Mouse (Mus musculus) forebrain, embryonic 14.5 days (tissue): ENCODE results near the gene Foxs1. TPM values are rescaled to one million over a fixed set of nuclear protein-coding genes. Genes with fewer than 3 reads are reported as not detected.
A peak's percentile ranks its signal among the peaks of the same experiment; 100 is the strongest.

ENCODE experiments used
- ATAC-seq: fragments of 200-750 bp; cut with Nextera tagmentation; 2 replicates; pipeline ENCODE4 v1.8.0; 2017; ENCODE audit warnings: mild to moderate bottlenecking, moderate library complexity
- DNase-seq: peaks from one replicate; pipeline ENCODE4 v3.0.0-alpha.2; 2015; ENCODE audit warnings: low spot score
- H3K27ac ChIP-seq: fragments of 300-500 bp; sonication (generic); 2 replicates; pipeline ENCODE4 v1.5.1; 2014; ENCODE audit warnings: low read depth, mild to moderate bottlenecking, control low read depth, low read length, moderate library complexity
- H3K27me3 ChIP-seq: fragments of 300-500 bp; sonication (generic); replicated peaks from 2 replicates; pipeline ENCODE4 v1.6.1; 2014; ENCODE audit warnings: low read length, control low read depth, mixed read lengths; ENCODE audit not compliant: control insufficient read depth, insufficient read depth
- H3K36me3 ChIP-seq: fragments of 300-500 bp; sonication (generic); 2 replicates; pipeline ENCODE4 v1.6.1; 2014; ENCODE audit warnings: low read length, control low read depth; ENCODE audit not compliant: control insufficient read depth, insufficient read depth
- H3K4me1 ChIP-seq: fragments of 300-500 bp; sonication (generic); 2 replicates; pipeline ENCODE4 v1.6.1; 2014; ENCODE audit warnings: antibody characterized with exemption, low read length, control low read depth; ENCODE audit not compliant: control insufficient read depth, insufficient read depth
- H3K4me2 ChIP-seq: fragments of 300-500 bp; sonication (generic); 2 replicates; pipeline ENCODE4 v1.6.1; 2014; ENCODE audit warnings: mild to moderate bottlenecking, control low read depth, low read length
- H3K4me3 ChIP-seq: fragments of 300-500 bp; sonication (generic); 2 replicates; pipeline ENCODE4 v1.5.1; 2014; ENCODE audit warnings: low read depth, low read length, control low read depth
- H3K9ac ChIP-seq: fragments of 300-500 bp; sonication (generic); 2 replicates; pipeline ENCODE4 v1.6.1; 2014; ENCODE audit warnings: mild to moderate bottlenecking, low read length, control low read depth, moderate library complexity
- H3K9me3 ChIP-seq: fragments of 300-500 bp; sonication (generic); replicated peaks from 2 replicates; pipeline ENCODE4 v1.6.1; 2016; ENCODE audit warnings: low read length, control low read depth, mixed read lengths; ENCODE audit not compliant: control insufficient read depth
- WGBS: fragments of 180-500 bp; shearing (Covaris S2); extraction: QIAGEN DNeasy Blood & Tissue Kit; methylation state at CpG from one replicate; pipeline ENCODE4 v1.1.7; 2014; 5-methylcytosine and 5-hydroxymethylcytosine counted together
- polyA plus RNA-seq: library from polyadenylated mRNA; unstranded; fragments of >200 nt; fragmentation: Nextera tagmentation; extraction: Ambion mirVana; gene quantifications from 2 replicates; pipeline ENCODE4 v1.2.1, GENCODE M21; 2014

The Foxs1 gene
- polyA plus RNA-seq, 1 experiment from 2014 or later, result 4.0 TPM

DNA sequence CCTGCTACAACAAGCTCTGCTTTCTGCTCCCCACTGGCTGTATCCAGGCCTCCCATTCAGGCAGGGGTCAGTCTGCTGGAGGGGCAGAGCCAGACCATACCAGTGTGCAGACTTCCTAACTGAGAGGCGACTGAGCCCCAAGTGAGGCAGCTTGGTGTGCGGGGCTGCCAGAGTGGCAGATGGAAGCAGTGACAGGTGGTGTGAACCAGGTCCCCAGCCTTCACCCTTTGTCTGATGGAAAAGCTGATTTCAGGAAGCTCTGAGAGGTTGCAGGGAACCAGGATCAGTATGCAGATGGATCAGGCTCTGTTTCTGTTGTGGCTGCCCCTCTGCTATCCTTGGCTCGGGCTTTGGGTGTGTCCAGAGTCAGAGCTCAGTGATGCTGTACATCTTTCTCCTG lies 9.4 kb downstream of the Foxs1 start:
- H3K4me1 ChIP-seq, result no peaks in the 10 kb centered on the region
- no peaks in the 10 kb centered on the region for H3K36me3 ChIP-seq
- H3K9me3 ChIP-seq, result no peaks in the 10 kb centered on the region
- DNase-seq, result peak; percentile 44
- no peak overlapping the region for H3K27ac ChIP-seq
- no peaks in the 10 kb centered on the region for H3K27me3 ChIP-seq
- 49% methylated on average over 3 of the region's 3 CpGs for WGBS
- peak; percentile 37; the same call in 1 of the 2 replicates for ATAC-seq
- H3K4me2 ChIP-seq, result no peak overlapping the region
- no peak overlapping the region for H3K4me3 ChIP-seq
- no peak overlapping the region for H3K9ac ChIP-seq

DNA sequence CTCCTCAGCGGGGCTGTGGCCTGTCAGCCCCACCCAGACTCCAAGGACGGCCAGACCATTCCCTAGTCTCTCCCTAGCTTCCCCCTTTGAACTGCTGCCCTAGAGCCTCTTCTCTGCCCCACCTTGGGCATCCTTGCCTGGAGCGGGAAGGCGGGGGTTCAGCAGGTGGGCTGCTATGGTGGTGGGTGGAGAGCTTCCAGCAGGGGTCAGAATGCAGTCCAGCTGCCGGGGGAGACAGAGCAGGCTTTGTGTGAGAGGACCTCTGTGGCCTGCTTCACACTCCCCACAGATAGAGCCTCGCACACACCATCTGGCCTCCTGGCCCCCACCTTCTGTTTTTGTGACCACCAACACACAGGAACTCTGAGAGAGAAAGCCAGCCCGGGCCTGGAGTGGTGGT lies 10.6 kb downstream of the Foxs1 start:
- H3K27ac ChIP-seq, result no peak overlapping the region
- H3K4me3 ChIP-seq, result no peak overlapping the region
- H3K4me1 ChIP-seq, result no peaks in the 10 kb centered on the region
- no peaks in the 10 kb centered on the region for H3K27me3 ChIP-seq
- 37% methylated on average over 6 of the region's 7 CpGs for WGBS
- no peak overlapping the region for H3K4me2 ChIP-seq
- DNase-seq, result no peak
- no peaks in the 10 kb centered on the region for H3K9me3 ChIP-seq
- no peak for ATAC-seq
- no peak overlapping the region for H3K9ac ChIP-seq
- H3K36me3 ChIP-seq, result no peaks in the 10 kb centered on the region

DNA sequence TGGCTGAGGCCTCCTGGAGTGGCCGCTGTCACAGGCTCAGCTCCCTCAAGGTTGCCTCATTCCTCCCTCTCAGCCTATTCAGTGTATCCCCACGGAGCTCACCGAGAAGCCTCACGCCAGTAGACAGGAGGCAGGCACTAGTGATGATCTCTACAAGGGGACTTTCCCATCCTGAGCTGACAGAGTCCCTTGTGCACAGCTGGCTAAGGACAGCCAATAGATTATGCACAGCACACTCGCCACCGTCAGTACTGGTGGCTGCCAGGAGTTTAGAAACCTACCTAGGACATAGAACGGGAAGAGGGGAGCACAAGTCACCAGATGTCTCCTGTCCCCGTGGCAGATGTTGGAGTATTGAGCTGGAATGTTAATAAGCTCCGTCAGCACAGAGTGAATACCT lies 15.3 kb downstream of the Foxs1 start:
- no peak for ATAC-seq
- H3K9ac ChIP-seq, result no peak overlapping the region

DNA sequence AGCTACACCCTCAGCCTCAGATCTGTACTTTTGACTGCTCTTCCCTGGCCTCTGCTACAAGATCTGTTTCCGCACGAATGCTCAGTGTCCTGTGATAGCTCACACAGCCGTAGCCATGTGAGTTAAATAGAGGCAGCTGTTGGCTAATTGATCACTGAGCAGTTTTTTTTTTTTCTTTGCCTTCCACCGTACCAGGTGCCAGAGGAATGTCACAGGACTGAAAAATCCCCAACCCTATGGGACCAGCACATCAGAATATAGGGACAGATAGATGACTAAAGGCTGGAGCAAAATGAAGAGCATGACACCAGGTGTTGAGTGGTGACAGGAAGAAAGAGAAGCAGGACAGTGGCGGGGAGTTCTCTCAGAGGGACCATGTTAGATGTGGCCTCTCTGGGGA lies 16.9 kb downstream of the Foxs1 start:
- H3K4me2 ChIP-seq, result no peak overlapping the region
- H3K4me1 ChIP-seq, result no peaks in the 10 kb centered on the region
- 56% methylated on average over 5 of the region's 5 CpGs for WGBS
- H3K9ac ChIP-seq, result no peak overlapping the region
- DNase-seq (no peak), ATAC-seq (no peak)
- H3K4me3 ChIP-seq, result no peak overlapping the region
- peaks cover 22% of the 10 kb centered on the region for H3K27me3 ChIP-seq
- H3K36me3 ChIP-seq, result no peaks in the 10 kb centered on the region
- no peaks in the 10 kb centered on the region for H3K9me3 ChIP-seq
- no peak overlapping the region for H3K27ac ChIP-seq

More for the DNA sequence above, 15.3 kb downstream of the Foxs1 start:
- no peaks in the 10 kb centered on the region for H3K4me1 ChIP-seq
- WGBS, result 57% methylated on average over 9 of the region's 9 CpGs
- no peak overlapping the region for H3K4me2 ChIP-seq
- no peaks in the 10 kb centered on the region for H3K36me3 ChIP-seq
- no peak overlapping the region for H3K27ac ChIP-seq
- H3K4me3 ChIP-seq, result no peak overlapping the region
- H3K27me3 ChIP-seq, result peaks cover 11% of the 10 kb centered on the region
- no peak for DNase-seq
- no peaks in the 10 kb centered on the region for H3K9me3 ChIP-seq

DNA sequence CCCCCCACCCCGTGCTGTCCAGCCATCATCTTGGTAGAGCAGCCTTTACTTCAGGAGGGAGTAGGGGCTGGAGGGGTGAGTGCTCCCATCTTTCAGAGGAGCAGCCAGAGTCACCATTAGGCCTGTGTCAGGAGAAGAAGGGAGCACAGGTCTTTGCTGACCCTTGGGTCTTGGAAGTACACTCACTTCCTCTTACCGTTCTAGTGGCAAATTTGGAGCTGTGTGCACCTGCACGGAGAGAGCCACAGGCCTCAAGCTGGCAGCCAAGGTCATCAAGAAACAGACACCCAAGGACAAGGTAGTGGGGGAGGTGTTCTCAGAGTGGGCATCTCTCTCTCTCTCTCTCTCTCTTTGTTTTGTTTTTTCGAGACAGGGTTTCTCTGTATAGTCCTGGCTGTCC lies 17.6 kb downstream of the Foxs1 start:
- no peak for DNase-seq
- no peak overlapping the region for H3K9ac ChIP-seq
- no peak overlapping the region for H3K4me3 ChIP-seq
- peaks cover 22% of the 10 kb centered on the region for H3K27me3 ChIP-seq
- ATAC-seq, result no peak
- H3K36me3 ChIP-seq, result no peaks in the 10 kb centered on the region
- no peaks in the 10 kb centered on the region for H3K9me3 ChIP-seq
- H3K4me2 ChIP-seq, result no peak overlapping the region
- H3K4me1 ChIP-seq, result no peaks in the 10 kb centered on the region
- WGBS, result 74% methylated on average over 4 of the region's 4 CpGs
- no peak overlapping the region for H3K27ac ChIP-seq

DNA sequence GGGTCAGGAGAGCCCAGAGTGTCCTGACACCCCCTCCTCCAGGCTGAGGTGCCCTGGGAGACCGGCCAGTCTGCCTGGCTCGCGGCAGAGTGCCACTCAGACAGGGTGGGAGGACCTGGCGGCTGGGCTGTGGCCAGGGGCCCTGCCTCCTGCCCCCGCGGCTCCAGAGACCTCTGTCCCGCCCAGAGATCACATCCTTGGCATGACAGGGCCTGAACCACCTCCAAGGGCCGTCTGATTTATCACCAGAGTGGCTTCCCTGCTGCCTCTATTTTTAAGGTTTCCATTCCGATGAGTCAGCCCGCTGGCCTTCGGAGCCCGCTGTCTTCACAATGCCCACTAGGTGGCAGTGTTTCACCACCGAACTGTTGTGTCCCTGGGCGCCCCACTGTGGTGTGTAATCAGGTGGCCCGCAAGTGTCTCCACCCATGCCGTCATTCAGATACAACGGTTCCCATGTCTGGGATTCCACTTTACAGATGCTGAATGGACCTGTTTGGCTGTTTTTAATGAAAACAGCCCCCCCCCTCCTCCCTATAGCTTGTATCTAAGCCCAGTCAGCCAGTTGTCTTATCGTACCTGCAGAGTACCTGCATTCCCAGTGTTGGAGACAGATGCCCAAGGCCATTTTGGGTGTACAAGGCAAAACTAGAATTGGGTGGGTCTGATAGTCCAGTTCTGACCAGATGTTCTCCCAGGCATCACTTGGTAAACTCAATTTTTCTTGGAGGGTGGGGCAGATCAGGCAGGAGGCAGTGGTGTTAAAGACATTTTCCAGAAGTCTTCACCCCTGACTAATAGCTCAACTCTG lies 18.5 kb downstream of the Foxs1 start:
- no peaks in the 10 kb centered on the region for H3K36me3 ChIP-seq
- H3K9ac ChIP-seq, result peak overlapping the region; percentile 35; the same call in 1 of the 2 replicates
- DNase-seq, result peak; percentile 93
- H3K4me1 ChIP-seq, result no peaks in the 10 kb centered on the region
- H3K4me3 ChIP-seq, result no peak overlapping the region
- H3K27ac ChIP-seq, result no peak overlapping the region
- peak; percentile 85 for ATAC-seq
- WGBS, result 4% methylated on average over 18 of the region's 18 CpGs
- peaks cover 22% of the 10 kb centered on the region for H3K27me3 ChIP-seq
- peak overlapping the region; percentile 35; the same call in 1 of the 2 replicates for H3K4me2 ChIP-seq
- H3K9me3 ChIP-seq, result no peaks in the 10 kb centered on the region

DNA sequence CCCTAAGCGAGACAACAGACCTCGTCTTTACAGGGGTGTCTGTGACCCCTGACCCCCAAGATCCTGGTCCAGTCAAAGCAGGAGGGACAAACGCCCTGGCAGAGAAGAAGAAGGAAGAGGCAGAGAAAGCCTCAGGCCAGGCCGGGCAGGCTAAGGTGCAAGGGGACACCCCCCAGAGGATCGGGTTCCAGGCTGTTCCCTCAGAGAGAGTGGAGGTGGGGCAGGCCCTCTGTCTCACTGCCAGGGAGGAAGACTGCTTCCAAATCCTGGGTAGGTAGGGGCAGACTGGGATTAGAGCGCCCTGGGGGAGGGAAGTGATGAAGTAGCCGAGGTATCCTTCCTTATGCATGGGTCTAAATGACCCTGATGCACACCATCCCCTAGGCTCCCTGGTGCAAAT lies 19.5 kb downstream of the Foxs1 start:
- ATAC-seq (no peak), DNase-seq (no peak)
- Histone ChIP-seq H3K27ac (no peak overlapping the region), H3K4me3 (no peak overlapping the region), H3K4me1 (no peaks in the 10 kb centered on the region), H3K9me3 (no peaks in the 10 kb centered on the region), H3K36me3 (no peaks in the 10 kb centered on the region), H3K27me3 (peaks cover 22% of the 10 kb centered on the region), H3K9ac (no peak overlapping the region), H3K4me2 (no peak overlapping the region)
- 46% methylated on average over 7 of the region's 7 CpGs for WGBS

DNA sequence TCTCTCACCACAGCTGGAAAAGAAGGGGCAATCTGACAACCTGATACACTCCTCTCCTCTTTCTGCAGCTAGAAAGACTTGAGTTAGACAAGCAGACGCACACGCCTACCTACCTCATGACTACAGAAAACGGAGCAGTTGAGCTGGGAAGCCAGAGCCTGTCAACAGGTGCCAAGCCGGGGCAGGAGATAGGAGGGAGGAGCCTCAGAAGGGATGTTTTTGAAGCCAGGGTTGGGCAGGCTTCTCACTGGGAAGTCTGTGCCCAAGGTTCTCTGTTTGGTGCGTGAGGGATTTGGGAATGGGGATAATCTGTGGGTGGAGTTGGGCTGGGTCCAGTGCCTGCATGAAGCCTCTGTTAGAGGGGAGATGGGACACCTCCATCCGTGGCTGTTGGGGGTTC lies 21.6 kb downstream of the Foxs1 start:
- no peak overlapping the region for H3K4me2 ChIP-seq
- peaks cover 7% of the 10 kb centered on the region; the same call in 1 of the 2 replicates for H3K4me1 ChIP-seq
- DNase-seq (no peak), ATAC-seq (no peak)
- no peak overlapping the region for H3K27ac ChIP-seq
- H3K4me3 ChIP-seq, result no peak overlapping the region
- peaks cover 22% of the 10 kb centered on the region for H3K27me3 ChIP-seq
- no peaks in the 10 kb centered on the region for H3K36me3 ChIP-seq
- 30% methylated on average over 6 of the region's 6 CpGs for WGBS
- no peaks in the 10 kb centered on the region for H3K9me3 ChIP-seq
- no peak overlapping the region for H3K9ac ChIP-seq

DNA sequence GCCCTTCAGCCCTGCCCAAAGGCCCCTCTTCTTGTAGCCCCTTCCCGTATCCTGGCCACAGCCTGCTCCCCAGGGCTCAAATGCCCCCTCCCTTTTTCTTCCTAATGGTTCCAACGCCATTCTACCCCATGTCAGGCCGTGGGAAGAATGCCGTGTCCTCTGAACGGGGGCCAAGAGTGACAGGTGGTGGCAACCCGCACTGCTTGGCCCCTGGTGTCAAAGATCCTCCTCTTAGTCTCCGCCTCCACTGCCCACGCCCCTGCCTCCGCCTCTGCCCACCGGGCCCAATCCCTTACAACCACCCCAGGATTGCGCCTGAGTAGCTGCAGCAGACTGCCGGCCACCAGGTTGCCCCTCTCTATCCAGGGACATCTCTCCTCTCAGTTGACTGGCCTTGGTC lies 22.0 kb downstream of the Foxs1 start, which contains the start of gene Mylk2:
Mylk2 (plus strand) TSS at position 322 of the 400 bp plus-strand sequence.
- WGBS, result 10% methylated on average over 12 of the region's 12 CpGs
- no peaks in the 10 kb centered on the region for H3K9me3 ChIP-seq
- H3K27ac ChIP-seq, result no peak within 1 kb of the TSS
- no peak for ATAC-seq
- H3K4me2 ChIP-seq, result no peak within 1 kb of the TSS
- no peak for DNase-seq
- H3K4me3 ChIP-seq, result no peak within 1 kb of the TSS
- no peak within 1 kb of the TSS for H3K9ac ChIP-seq
- H3K27me3 ChIP-seq, result peaks cover 22% of the 10 kb centered on the region
- no peaks in the 10 kb centered on the region for H3K36me3 ChIP-seq
- peaks cover 7% of the 10 kb centered on the region; the same call in 1 of the 2 replicates for H3K4me1 ChIP-seq
